Mouse (Mus musculus) C2C12 (cell line): Measurements from ENCODE around the gene Olfr576.

Experiments used
- CTCF ChIP-seq: IDR thresholded peaks from one replicate; pipeline ENCODE4 v1.5.1; 2011; ENCODE audit not compliant: control insufficient read depth, insufficient read depth, insufficient read length
- MAX ChIP-seq: IDR thresholded peaks from one replicate; pipeline ENCODE4 v1.6.1; 2011; ENCODE audit warnings: mild to moderate bottlenecking, control low read depth
- MYOD1 ChIP-seq: IDR thresholded peaks from one replicate; pipeline ENCODE4 v1.6.1; 2011; ENCODE audit warnings: low read depth; ENCODE audit not compliant: control insufficient read depth, insufficient read length
- MYOG ChIP-seq: IDR thresholded peaks from one replicate; pipeline ENCODE4 v1.6.1; 2011; ENCODE audit not compliant: control insufficient read depth, insufficient read length; ENCODE audit errors: extremely low read depth
- USF1 ChIP-seq: IDR thresholded peaks from one replicate; pipeline ENCODE4 v1.6.1; 2011; ENCODE audit warnings: low read depth, mild to moderate bottlenecking, control low read depth, moderate library complexity

GRCm38 (mm10) chr7:102962360-102962759 is at the start of gene Olfr576:
- no peak for TF ChIP-seq CTCF
- no peak for TF ChIP-seq MAX
- no peak for TF ChIP-seq USF1
- TF ChIP-seq MYOG, result no peak
- no peak for TF ChIP-seq MYOD1
